Mouse (Mus musculus): ENCODE results near the gene Camk1d. TPM values are rescaled to one million over a fixed set of nuclear protein-coding genes. Genes with fewer than 3 reads are reported as not detected.

The Camk1d gene
- polyA plus RNA-seq, 1 experiment from 2014 or later = 2.0 TPM

DNA sequence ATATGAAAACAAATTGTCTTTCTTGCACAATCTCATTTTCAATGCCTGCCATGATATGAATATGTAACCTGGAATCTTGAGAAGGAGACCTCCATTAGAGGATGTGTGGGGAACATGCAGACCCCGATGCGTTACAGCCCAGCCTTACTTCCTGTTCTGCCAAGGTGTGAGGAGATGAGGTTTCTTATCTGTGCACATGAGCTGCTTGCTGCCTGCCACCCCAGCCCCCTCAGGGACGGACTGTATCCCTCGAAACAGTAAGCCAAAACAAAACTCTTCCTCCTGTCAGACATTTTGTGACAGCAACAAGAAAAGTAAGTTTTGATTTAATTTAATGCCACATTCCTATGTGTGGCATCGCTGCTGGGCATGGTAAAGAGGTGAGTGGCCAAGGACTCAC is 200.2 kb downstream of the Camk1d start:
- ATAC-seq (no peak), DNase-seq (no peak)
- no peaks in the 10 kb centered on the region for H3K27me3 ChIP-seq (ENCODE audit: insufficient read depth, low read length)
- no peaks in the 10 kb centered on the region for H3K36me3 ChIP-seq (replicated peaks; ENCODE audit: insufficient read depth, low read length)
- H3K27ac ChIP-seq (ENCODE audit: low read depth) = no peak overlapping the region
- no peak overlapping the region for H3K4me3 ChIP-seq (ENCODE audit: low read depth, low read length)
- H3K9ac ChIP-seq (replicated peaks) = no peak overlapping the region
- H3K4me2 ChIP-seq (ENCODE audit: low read depth, low read length) = no peak overlapping the region
- no peak for TF ChIP-seq EP300 (IDR thresholded peaks at IDR 0.05; ENCODE audit: low read depth)
- TF ChIP-seq CTCF (IDR thresholded peaks at IDR 0.05; ENCODE audit: low read depth) = no peak
- H3K9me3 ChIP-seq (ENCODE audit: low read length) = peaks cover 4% of the 10 kb centered on the region
- no peaks in the 10 kb centered on the region for H3K4me1 ChIP-seq (ENCODE audit: insufficient read depth)
- 82% methylated on average over 5 of the region's 5 CpGs for WGBS (ENCODE audit: insufficient replicate concordance)

DNA sequence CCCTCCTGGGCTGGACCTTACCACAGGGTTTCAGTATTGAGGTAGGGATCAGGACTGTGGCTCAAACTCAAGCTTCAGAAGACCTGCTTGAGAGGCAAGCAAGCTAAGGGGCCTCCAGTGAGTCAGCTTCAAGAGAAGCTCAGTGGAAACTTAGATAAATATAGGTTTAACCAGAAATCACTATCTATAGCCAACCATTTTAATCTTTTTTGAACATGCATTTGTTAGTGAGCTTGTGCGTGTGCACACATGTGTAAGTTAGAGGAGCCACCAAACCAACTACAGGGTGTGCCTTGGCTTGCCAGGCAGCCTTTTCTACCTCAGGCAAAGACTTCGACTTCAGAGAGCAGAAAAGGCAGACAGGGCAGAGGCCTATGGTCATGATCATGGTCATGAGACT is 200.7 kb downstream of the Camk1d start:
- no peak for DNase-seq
- H3K27me3 ChIP-seq (ENCODE audit: insufficient read depth, low read length) = no peaks in the 10 kb centered on the region
- no peak overlapping the region for H3K4me3 ChIP-seq (ENCODE audit: low read depth, low read length)
- no peak overlapping the region for H3K4me2 ChIP-seq (ENCODE audit: low read depth, low read length)
- H3K4me1 ChIP-seq (ENCODE audit: insufficient read depth) = no peaks in the 10 kb centered on the region
- H3K27ac ChIP-seq (ENCODE audit: low read depth) = peak overlapping the region; percentile 16; the same call in 1 of the 2 replicates
- H3K9ac ChIP-seq (replicated peaks) = no peak overlapping the region
- peaks cover 4% of the 10 kb centered on the region for H3K9me3 ChIP-seq (ENCODE audit: low read length)
- peak; percentile 63 for TF ChIP-seq EP300 (IDR thresholded peaks at IDR 0.05; ENCODE audit: low read depth)
- TF ChIP-seq CTCF (IDR thresholded peaks at IDR 0.05; ENCODE audit: low read depth) = no peak
- WGBS (ENCODE audit: insufficient replicate concordance) = 68% methylated on average over 2 of the region's 2 CpGs
- H3K36me3 ChIP-seq (replicated peaks; ENCODE audit: insufficient read depth, low read length) = no peaks in the 10 kb centered on the region
- peak; percentile 54 for ATAC-seq

GRCm38 (mm10) chr2:5510042-5510441 is 204.3 kb downstream of the Camk1d start:
- TF ChIP-seq EP300 (IDR thresholded peaks at IDR 0.05; ENCODE audit: low read depth) = no peak
- TF ChIP-seq CTCF (IDR thresholded peaks at IDR 0.05; ENCODE audit: low read depth) = no peak
- ATAC-seq = no peak
- H3K4me1 ChIP-seq (ENCODE audit: insufficient read depth) = no peaks in the 10 kb centered on the region

GRCm38 (mm10) chr2:5499620-5500019 is 214.7 kb downstream of the Camk1d start:
- Histone ChIP-seq H3K27me3 (ENCODE audit: insufficient read depth, low read length) (no peaks in the 10 kb centered on the region), H3K4me2 (ENCODE audit: low read depth, low read length) (no peak overlapping the region), H3K27ac (ENCODE audit: low read depth) (no peak overlapping the region), H3K9ac (replicated peaks) (no peak overlapping the region), H3K4me3 (ENCODE audit: low read depth, low read length) (no peak overlapping the region), H3K9me3 (ENCODE audit: low read length) (no peaks in the 10 kb centered on the region), H3K4me1 (ENCODE audit: insufficient read depth) (no peaks in the 10 kb centered on the region), H3K36me3 (replicated peaks; ENCODE audit: insufficient read depth, low read length) (no peaks in the 10 kb centered on the region)
- 82% methylated on average over 4 of the region's 4 CpGs for WGBS (ENCODE audit: insufficient replicate concordance)
- no peak for ATAC-seq
- TF ChIP-seq CTCF (IDR thresholded peaks at IDR 0.05; ENCODE audit: low read depth) = no peak
- no peak for TF ChIP-seq EP300 (IDR thresholded peaks at IDR 0.05; ENCODE audit: low read depth)
- no peak for DNase-seq

More at GRCm38 (mm10) chr2:5510042-5510441, 204.3 kb downstream of the Camk1d start:
- H3K27ac ChIP-seq (ENCODE audit: low read depth) = no peak overlapping the region
- no peak for DNase-seq
- no peak overlapping the region for H3K4me3 ChIP-seq (ENCODE audit: low read depth, low read length)
- whole genome bisulfite sequencing (ENCODE audit: insufficient replicate concordance) = 76% methylated on average over 6 of the region's 6 CpGs
- H3K9me3 ChIP-seq (ENCODE audit: low read length) = peaks cover 4% of the 10 kb centered on the region
- no peak overlapping the region for H3K4me2 ChIP-seq (ENCODE audit: low read depth, low read length)
- no peaks in the 10 kb centered on the region for H3K36me3 ChIP-seq (replicated peaks; ENCODE audit: insufficient read depth, low read length)
- H3K27me3 ChIP-seq (ENCODE audit: insufficient read depth, low read length) = no peaks in the 10 kb centered on the region
- no peak overlapping the region for H3K9ac ChIP-seq (replicated peaks)

DNA sequence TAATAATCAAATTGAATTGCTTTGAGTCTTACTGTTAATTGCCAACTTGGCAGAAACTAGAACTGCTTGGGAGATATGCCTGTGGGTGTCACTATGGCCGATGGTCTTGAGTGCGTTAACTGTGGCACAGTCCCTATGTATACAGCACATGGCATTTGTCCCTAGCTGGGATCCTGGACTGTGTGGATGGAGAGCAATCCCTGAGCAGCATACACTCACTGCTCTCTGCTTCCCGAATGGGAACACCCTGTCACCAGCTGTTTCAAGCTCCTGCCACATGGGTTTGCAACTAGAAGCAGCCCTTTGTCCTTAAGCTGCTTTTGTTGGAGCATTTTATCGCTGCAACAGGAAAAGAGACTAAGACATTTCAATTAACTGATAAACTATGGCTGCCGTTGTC is 224.4 kb downstream of the Camk1d start:
- DNase-seq = no peak
- Histone ChIP-seq H3K4me2 (ENCODE audit: low read depth, low read length) (no peak overlapping the region), H3K27ac (ENCODE audit: low read depth) (no peak overlapping the region), H3K4me3 (ENCODE audit: low read depth, low read length) (no peak overlapping the region), H3K9ac (replicated peaks) (no peak overlapping the region), H3K36me3 (replicated peaks; ENCODE audit: insufficient read depth, low read length) (no peaks in the 10 kb centered on the region), H3K9me3 (ENCODE audit: low read length) (no peaks in the 10 kb centered on the region), H3K4me1 (ENCODE audit: insufficient read depth) (no peaks in the 10 kb centered on the region), H3K27me3 (ENCODE audit: insufficient read depth, low read length) (no peaks in the 10 kb centered on the region)
- ATAC-seq = no peak
- TF ChIP-seq CTCF (IDR thresholded peaks at IDR 0.05; ENCODE audit: low read depth) (no peak), EP300 (IDR thresholded peaks at IDR 0.05; ENCODE audit: low read depth) (no peak)
- 66% methylated on average over 5 of the region's 5 CpGs for WGBS (ENCODE audit: insufficient replicate concordance)

GRCm38 (mm10) chr2:5487344-5487743 is 227.0 kb downstream of the Camk1d start:
- TF ChIP-seq CTCF (IDR thresholded peaks at IDR 0.05; ENCODE audit: low read depth) (no peak), EP300 (IDR thresholded peaks at IDR 0.05; ENCODE audit: low read depth) (no peak)
- Histone ChIP-seq H3K4me3 (ENCODE audit: low read depth, low read length) (no peak overlapping the region), H3K9ac (replicated peaks) (no peak overlapping the region), H3K36me3 (replicated peaks; ENCODE audit: insufficient read depth, low read length) (no peaks in the 10 kb centered on the region), H3K27me3 (ENCODE audit: insufficient read depth, low read length) (no peaks in the 10 kb centered on the region), H3K9me3 (ENCODE audit: low read length) (no peaks in the 10 kb centered on the region), H3K4me2 (ENCODE audit: low read depth, low read length) (no peak overlapping the region), H3K27ac (ENCODE audit: low read depth) (no peak overlapping the region), H3K4me1 (ENCODE audit: insufficient read depth) (no peaks in the 10 kb centered on the region)
- WGBS (ENCODE audit: insufficient replicate concordance) = 70% methylated on average over 3 of the region's 3 CpGs
- DNase-seq (no peak), ATAC-seq (no peak)

DNA sequence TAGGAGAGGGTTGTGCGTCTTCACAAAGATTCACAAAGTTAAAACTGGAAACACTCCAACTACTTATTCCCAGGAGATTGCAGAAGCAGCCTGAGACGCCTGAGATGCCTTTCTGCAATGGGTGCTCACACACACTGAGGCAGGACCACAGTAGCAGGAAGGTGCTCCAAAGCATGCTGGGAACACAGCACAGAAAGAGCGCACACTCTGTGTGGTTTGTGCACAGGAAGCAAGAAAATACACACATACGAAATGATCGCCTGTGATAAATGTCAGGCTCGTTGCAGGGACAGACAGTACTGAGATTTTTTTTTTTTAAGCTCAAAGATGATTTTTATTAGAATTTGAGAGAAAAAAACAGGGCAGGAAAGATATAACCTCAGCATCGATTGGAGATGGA is 227.7 kb downstream of the Camk1d start:
- Histone ChIP-seq H3K36me3 (replicated peaks; ENCODE audit: insufficient read depth, low read length) (no peaks in the 10 kb centered on the region), H3K4me1 (ENCODE audit: insufficient read depth) (no peaks in the 10 kb centered on the region), H3K9ac (replicated peaks) (no peak overlapping the region), H3K27me3 (ENCODE audit: insufficient read depth, low read length) (no peaks in the 10 kb centered on the region), H3K4me2 (ENCODE audit: low read depth, low read length) (no peak overlapping the region), H3K27ac (ENCODE audit: low read depth) (no peak overlapping the region), H3K4me3 (ENCODE audit: low read depth, low read length) (no peak overlapping the region), H3K9me3 (ENCODE audit: low read length) (no peaks in the 10 kb centered on the region)
- ATAC-seq (no peak), DNase-seq (no peak)
- TF ChIP-seq EP300 (IDR thresholded peaks at IDR 0.05; ENCODE audit: low read depth) (no peak), CTCF (IDR thresholded peaks at IDR 0.05; ENCODE audit: low read depth) (no peak)
- WGBS (ENCODE audit: insufficient replicate concordance) = 66% methylated on average over 7 of the region's 7 CpGs
